Mouse (Mus musculus): ENCODE measurements around the gene Utp11. TPM values are rescaled to one million over a fixed set of nuclear protein-coding genes. Genes with fewer than 3 reads are reported as not detected.

The Utp11 gene
- polyA plus RNA-seq, 1 experiment from 2014 or later = 78.6 TPM

- peaks cover 80% of the 10 kb centered on the region for H3K4me1 ChIP-seq
Measured at GRCm38 (mm10) chr4:124701916-124702315, 8.5 kb upstream of the Utp11 start.

GRCm38 (mm10) chr4:124701052-124701845 is 7.8 kb upstream of the Utp11 start:
- Histone ChIP-seq H3K4me1 (peaks cover 77% of the 10 kb centered on the region), H3K27me3 (replicated peaks; ENCODE audit: low read depth, poor library complexity, severe bottlenecking) (peaks cover 9% of the 10 kb centered on the region), H3K27ac (replicated peaks) (peak overlapping the region; percentile 98), H3K9me3 (no peaks in the 10 kb centered on the region), H3K4me3 (peak overlapping the region; percentile 95), H3K36me3 (replicated peaks) (peaks cover 11% of the 10 kb centered on the region)
- peak; percentile 61 for DNase-seq (ENCODE audit: low spot score)
- WGBS = 1% methylated on average over 22 of the region's 22 CpGs

More at GRCm38 (mm10) chr4:124701916-124702315, 8.5 kb upstream of the Utp11 start:
- DNase-seq (ENCODE audit: low spot score) = no peak
- Histone ChIP-seq H3K36me3 (replicated peaks) (peaks cover 18% of the 10 kb centered on the region), H3K4me3 (peak overlapping the region; percentile 95), H3K27me3 (replicated peaks; ENCODE audit: low read depth, poor library complexity, severe bottlenecking) (peaks cover 8% of the 10 kb centered on the region; the same call in 1 of the 2 replicates), H3K27ac (replicated peaks) (peak overlapping the region; percentile 98), H3K9me3 (no peaks in the 10 kb centered on the region)
- 39% methylated on average over 5 of the region's 5 CpGs for WGBS

GRCm38 (mm10) chr4:124700248-124700971 is 7.0 kb upstream of the Utp11 start, which contains the start of gene Fhl3:
Gene Fhl3, plus strand, starts transcription at chr4:124700701.
- peak within 1 kb of the TSS; percentile 98 for H3K27ac ChIP-seq (replicated peaks)
- H3K4me1 ChIP-seq = peaks cover 77% of the 10 kb centered on the region
- peaks cover 3% of the 10 kb centered on the region for H3K36me3 ChIP-seq (replicated peaks)
- peak; percentile 94 for DNase-seq (ENCODE audit: low spot score)
- WGBS = under 1% methylated on average over 58 of the region's 59 CpGs
- peak within 1 kb of the TSS; percentile 95 for H3K4me3 ChIP-seq
- peaks cover 18% of the 10 kb centered on the region for H3K27me3 ChIP-seq (replicated peaks; ENCODE audit: low read depth, poor library complexity, severe bottlenecking)
- H3K9me3 ChIP-seq = no peaks in the 10 kb centered on the region

GRCm38 (mm10) chr4:124699791-124700190 is 6.4 kb upstream of the Utp11 start:
- H3K27ac ChIP-seq (replicated peaks) = peak overlapping the region; percentile 98

GRCm38 (mm10) chr4:124695786-124696516 is 2.6 kb upstream of the Utp11 start:
- no peaks in the 10 kb centered on the region; the same call in none of the 2 replicates for H3K36me3 ChIP-seq (replicated peaks)
- peaks cover 19% of the 10 kb centered on the region for H3K27me3 ChIP-seq (replicated peaks; ENCODE audit: low read depth, poor library complexity, severe bottlenecking)
- H3K9me3 ChIP-seq = no peaks in the 10 kb centered on the region
- peaks cover 52% of the 10 kb centered on the region for H3K4me1 ChIP-seq
- peak overlapping the region; percentile 60 for H3K27ac ChIP-seq (replicated peaks)
- WGBS = 11% methylated on average over 18 of the region's 18 CpGs
- peak; percentile 41 for DNase-seq (ENCODE audit: low spot score)
- H3K4me3 ChIP-seq = peak overlapping the region; percentile 25

More at GRCm38 (mm10) chr4:124699791-124700190, 6.4 kb upstream of the Utp11 start:
- no peak for DNase-seq (ENCODE audit: low spot score)
- Histone ChIP-seq H3K27me3 (replicated peaks; ENCODE audit: low read depth, poor library complexity, severe bottlenecking) (peaks cover 24% of the 10 kb centered on the region), H3K9me3 (no peaks in the 10 kb centered on the region), H3K36me3 (replicated peaks) (no peaks in the 10 kb centered on the region; the same call in 1 of the 2 replicates), H3K4me3 (peak overlapping the region; percentile 95), H3K4me1 (peaks cover 73% of the 10 kb centered on the region)
- WGBS = 5% methylated on average over 6 of the region's 6 CpGs

GRCm38 (mm10) chr4:124694572-124694971 is 1.2 kb upstream of the Utp11 start:
- Histone ChIP-seq H3K27me3 (replicated peaks; ENCODE audit: low read depth, poor library complexity, severe bottlenecking) (peaks cover 19% of the 10 kb centered on the region), H3K4me1 (peaks cover 43% of the 10 kb centered on the region), H3K9me3 (no peaks in the 10 kb centered on the region), H3K4me3 (no peak overlapping the region), H3K27ac (replicated peaks) (no peak overlapping the region), H3K36me3 (replicated peaks) (peaks cover under 1% of the 10 kb centered on the region)
- WGBS = 80% methylated on average over 2 of the region's 2 CpGs
- DNase-seq (ENCODE audit: low spot score) = no peak

GRCm38 (mm10) chr4:124692416-124692861 is 961 bp downstream of the Utp11 start:
- WGBS = 72% methylated on average over 3 of the region's 3 CpGs
- no peak for DNase-seq (ENCODE audit: low spot score)
- Histone ChIP-seq H3K4me3 (peak overlapping the region; percentile 77), H3K27me3 (replicated peaks; ENCODE audit: low read depth, poor library complexity, severe bottlenecking) (peaks cover 19% of the 10 kb centered on the region), H3K36me3 (replicated peaks) (peaks cover 22% of the 10 kb centered on the region), H3K4me1 (peaks cover 35% of the 10 kb centered on the region), H3K27ac (replicated peaks) (peak overlapping the region; percentile 88; the same call in 1 of the 2 replicates), H3K9me3 (no peaks in the 10 kb centered on the region)

GRCm38 (mm10) chr4:124691455-124691854 is 1.9 kb downstream of the Utp11 start:
- Histone ChIP-seq H3K36me3 (replicated peaks) (peaks cover 29% of the 10 kb centered on the region), H3K27me3 (replicated peaks; ENCODE audit: low read depth, poor library complexity, severe bottlenecking) (peaks cover 19% of the 10 kb centered on the region), H3K27ac (replicated peaks) (no peak overlapping the region), H3K9me3 (no peaks in the 10 kb centered on the region), H3K4me1 (peaks cover 34% of the 10 kb centered on the region), H3K4me3 (0 out of 2 replicates have a peak overlapping the region, but pooled peaks have one; percentile 11)
- DNase-seq (ENCODE audit: low spot score) = no peak
- 91% methylated on average over 8 of the region's 8 CpGs for WGBS

- no peak for DNase-seq (ENCODE audit: low spot score)
- no peak overlapping the region for H3K4me3 ChIP-seq
- no peak overlapping the region for H3K27ac ChIP-seq (replicated peaks)
- H3K9me3 ChIP-seq = no peaks in the 10 kb centered on the region
- 91% methylated on average over 8 of the region's 8 CpGs for WGBS
- H3K4me1 ChIP-seq = peaks cover 5% of the 10 kb centered on the region
- H3K36me3 ChIP-seq (replicated peaks) = peaks cover 81% of the 10 kb centered on the region
- no peaks in the 10 kb centered on the region for H3K27me3 ChIP-seq (replicated peaks; ENCODE audit: low read depth, poor library complexity, severe bottlenecking)
Measured at GRCm38 (mm10) chr4:124685897-124686402, 7.5 kb downstream of the Utp11 start.

GRCm38 (mm10) chr4:124685453-124685852 is 7.9 kb downstream of the Utp11 start:
- WGBS = 90% methylated on average over 8 of the region's 8 CpGs

GRCm38 (mm10) chr4:124685004-124685403 is 8.4 kb downstream of the Utp11 start:
- H3K27me3 ChIP-seq (replicated peaks; ENCODE audit: low read depth, poor library complexity, severe bottlenecking) = no peaks in the 10 kb centered on the region
- H3K4me3 ChIP-seq = no peak overlapping the region
- no peak for DNase-seq (ENCODE audit: low spot score)
- H3K4me1 ChIP-seq = no peaks in the 10 kb centered on the region
- no peaks in the 10 kb centered on the region for H3K9me3 ChIP-seq
- H3K36me3 ChIP-seq (replicated peaks) = peaks cover 91% of the 10 kb centered on the region
- no peak overlapping the region for H3K27ac ChIP-seq (replicated peaks)
- 80% methylated on average over 4 of the region's 4 CpGs for WGBS

More at GRCm38 (mm10) chr4:124685453-124685852, 7.9 kb downstream of the Utp11 start:
- H3K27me3 ChIP-seq (replicated peaks; ENCODE audit: low read depth, poor library complexity, severe bottlenecking) = no peaks in the 10 kb centered on the region
- H3K9me3 ChIP-seq = no peaks in the 10 kb centered on the region
- DNase-seq (ENCODE audit: low spot score) = no peak
- H3K4me1 ChIP-seq = no peaks in the 10 kb centered on the region; the same call in 1 of the 2 replicates
- peaks cover 86% of the 10 kb centered on the region for H3K36me3 ChIP-seq (replicated peaks)
- H3K27ac ChIP-seq (replicated peaks) = no peak overlapping the region
- H3K4me3 ChIP-seq = no peak overlapping the region

- Histone ChIP-seq H3K27me3 (replicated peaks; ENCODE audit: low read depth, poor library complexity, severe bottlenecking) (no peaks in the 10 kb centered on the region), H3K27ac (replicated peaks) (no peak overlapping the region), H3K4me1 (no peaks in the 10 kb centered on the region), H3K4me3 (no peak overlapping the region), H3K36me3 (replicated peaks) (peaks cover 94% of the 10 kb centered on the region), H3K9me3 (no peaks in the 10 kb centered on the region)
- DNase-seq (ENCODE audit: low spot score) = no peak
- WGBS = 95% methylated on average over 4 of the region's 4 CpGs
Measured at GRCm38 (mm10) chr4:124683474-124683873, 9.9 kb downstream of the Utp11 start.

Data from embryonic facial prominence, embryonic 10.5 days (tissue).